Mouse (Mus musculus): ENCODE results near the gene Snx19.

Snx19 gene

DNA sequence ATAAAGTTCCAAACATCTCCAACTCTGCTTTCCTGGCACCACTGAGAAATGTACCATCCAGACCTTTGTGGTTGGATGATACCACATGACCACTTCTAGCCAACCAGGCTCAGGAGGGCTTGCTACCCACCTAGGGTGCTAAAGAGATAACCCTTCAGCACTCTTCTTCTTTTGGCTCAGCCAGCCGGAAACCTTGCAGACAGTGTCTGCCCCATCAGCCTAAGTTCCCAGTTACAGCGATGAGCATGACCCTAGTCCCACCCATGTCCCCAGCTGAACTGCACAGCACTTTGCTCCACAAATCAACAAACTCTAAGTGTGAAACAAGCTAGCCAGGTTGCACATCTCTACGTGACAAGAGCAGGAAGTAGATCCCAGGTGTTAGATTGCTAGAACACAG is 57.3 kb downstream of the Snx19 start:
- DNase-seq (ENCODE audit: low read depth) = no peak

DNA sequence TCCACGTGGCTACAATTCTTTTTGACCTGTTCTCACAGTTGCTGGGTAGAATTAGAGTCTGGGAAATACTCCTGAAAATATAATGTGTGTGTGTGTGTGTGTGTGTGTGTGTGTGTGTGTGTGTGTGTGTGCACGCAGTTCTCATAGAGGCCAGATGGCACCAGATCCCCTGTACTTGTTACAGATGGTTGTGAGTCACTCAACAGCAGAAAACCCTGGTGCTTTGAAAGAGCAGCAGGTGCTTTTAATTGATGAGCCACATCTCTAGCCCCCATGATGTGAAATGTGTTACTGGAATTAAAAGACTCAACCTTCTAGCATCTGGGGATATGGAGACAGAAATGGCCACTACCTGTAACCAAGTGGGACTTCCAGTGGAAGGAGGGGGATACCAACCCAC is 58.3 kb downstream of the Snx19 start:
- no peak for DNase-seq (ENCODE audit: low read depth)

DNA sequence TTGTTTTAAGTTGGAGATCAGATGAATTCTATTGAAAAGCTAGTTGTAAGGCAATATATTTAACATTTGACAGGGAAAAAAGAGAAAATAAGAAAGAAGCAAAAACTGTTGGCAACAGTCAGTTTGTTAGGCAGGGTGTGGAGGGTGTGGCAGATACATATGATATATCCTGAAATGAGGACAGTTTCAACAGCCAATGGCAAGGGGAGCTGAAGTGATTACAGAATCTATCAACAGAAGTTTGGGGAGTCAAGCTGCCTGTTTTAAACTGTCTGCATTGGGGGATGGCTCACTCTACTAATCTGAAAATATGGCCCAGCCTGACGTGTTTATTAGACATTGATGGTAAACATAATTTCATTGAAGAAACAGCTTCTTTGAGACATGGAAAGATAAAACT is 61.5 kb downstream of the Snx19 start:
- DNase-seq (ENCODE audit: low read depth) = no peak

DNA sequence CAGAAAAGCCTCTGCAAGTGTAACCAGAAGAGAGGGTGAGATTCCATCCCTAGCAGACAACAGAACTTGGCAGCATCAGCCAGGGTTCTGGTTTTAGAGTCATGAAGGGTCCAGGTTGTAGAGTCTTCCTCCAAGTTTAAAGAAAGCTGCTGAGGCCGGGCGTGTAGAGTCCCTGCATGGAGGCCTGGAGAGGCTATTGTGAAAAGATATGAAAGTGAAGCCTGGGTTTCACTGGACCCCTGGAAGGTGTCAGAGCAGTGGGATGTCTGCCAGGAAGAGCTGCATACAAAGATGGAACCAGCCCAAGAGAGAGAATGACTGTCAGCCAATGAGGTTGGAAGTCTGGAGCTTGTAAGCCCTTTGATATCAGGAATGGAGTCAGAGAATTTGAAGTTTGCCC is 67.5 kb downstream of the Snx19 start:
- no peak for DNase-seq (ENCODE audit: low read depth)

DNA sequence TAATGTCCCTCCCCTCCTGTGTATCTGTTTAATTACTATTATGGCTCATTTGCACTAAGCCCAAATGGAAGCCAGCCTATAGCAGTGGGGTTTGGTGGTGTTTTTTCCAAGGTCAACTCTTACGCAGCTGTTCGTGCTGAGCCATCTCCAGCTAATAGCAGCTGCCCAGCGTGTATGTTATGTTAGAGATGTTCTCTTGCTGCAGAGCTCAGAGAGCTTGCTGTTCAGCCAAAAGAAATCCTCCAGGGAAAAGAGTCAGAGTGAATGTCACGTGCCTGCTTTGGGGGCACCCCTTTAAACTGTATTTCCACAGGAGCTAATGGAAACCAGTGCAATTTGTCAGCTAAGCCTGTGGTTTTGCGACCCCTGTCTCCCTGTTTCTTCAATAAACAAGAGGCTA is 82.1 kb downstream of the Snx19 start:
- DNase-seq (ENCODE audit: low read depth) = no peak

DNA sequence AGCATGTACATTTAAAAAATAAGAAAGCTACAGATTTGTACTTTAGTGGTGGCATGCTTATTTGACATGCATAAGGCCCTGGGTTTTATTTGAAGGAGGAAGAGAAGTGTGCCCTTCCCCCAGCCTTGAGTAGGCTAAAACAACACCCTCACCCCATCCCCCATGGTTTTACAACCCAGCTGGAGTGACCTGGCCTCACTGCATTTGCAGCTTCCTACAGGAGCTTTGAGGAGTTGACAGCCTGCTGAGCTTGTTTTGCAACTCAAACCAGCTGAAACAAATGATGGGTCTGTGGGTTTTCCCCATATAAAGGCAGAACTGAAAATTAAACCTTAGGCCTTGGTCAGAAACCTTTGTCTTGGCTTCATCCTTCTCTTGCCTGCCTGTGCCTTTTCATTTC is 89.0 kb downstream of the Snx19 start:
- DNase-seq (ENCODE audit: low read depth) = no peak
